Mouse (Mus musculus) brain, adult 2 months (tissue): ENCODE measurements around the gene Shf.
A peak's percentile ranks its signal among the peaks of the same experiment; 100 is the strongest.

ENCODE experiments used
- DNase-seq: peaks from one replicate; pipeline ENCODE4 v3.0.0; 2011; ENCODE audit warnings: low read depth, low spot score

Gene Shf

GRCm38 (mm10) chr2:122302574-122303241 lies 66.3 kb downstream of the Shf start:
- DNase-seq, result peak; percentile 82

- DNase-seq, result no peak
These were observed 66.9 kb downstream of the Shf start for GRCm38 (mm10) chr2:122301921-122302573.

- peak; percentile 49 for DNase-seq
These were observed 67.7 kb downstream of the Shf start for GRCm38 (mm10) chr2:122301081-122301920.

- DNase-seq, result no peak
These were observed 68.3 kb downstream of the Shf start for GRCm38 (mm10) chr2:122300656-122301020.

- no peak for DNase-seq
These were observed 68.9 kb downstream of the Shf start for GRCm38 (mm10) chr2:122299911-122300655.
